Mouse (Mus musculus) midbrain, postnatal 0 days (tissue): ENCODE results near the gene Cobll1. TPM values are rescaled to one million over a fixed set of nuclear protein-coding genes. Genes with fewer than 3 reads are reported as not detected.

Experiments used
- ATAC-seq: fragments of 200-750 bp; cut with Nextera tagmentation; 2 replicates; pipeline ENCODE4 v1.8.0; 2017; ENCODE audit warnings: moderate number of reproducible peaks, mild to moderate bottlenecking, moderate TSS enrichment, moderate library complexity; ENCODE audit not compliant: low FRiP score
- DNase-seq: peaks from one replicate; pipeline ENCODE4 v3.0.0-alpha.2; 2015; ENCODE audit warnings: low spot score
- H3K27ac ChIP-seq: fragments of 300-500 bp; sonication (generic); 2 replicates; pipeline ENCODE4 v1.5.1; 2014; ENCODE audit warnings: low read depth, mild to moderate bottlenecking, low read length, mixed read lengths
- H3K27me3 ChIP-seq: fragments of 300-500 bp; sonication (generic); 2 replicates; pipeline ENCODE4 v1.6.1; 2014; ENCODE audit warnings: low read length, control low read depth, mixed read lengths; ENCODE audit not compliant: insufficient read depth
- H3K36me3 ChIP-seq: fragments of 300-500 bp; sonication (generic); 2 replicates; pipeline ENCODE4 v1.6.1; 2014; ENCODE audit warnings: low read length, control low read depth, mixed read lengths; ENCODE audit not compliant: insufficient read depth
- H3K4me1 ChIP-seq: fragments of 300-500 bp; sonication (generic); 2 replicates; pipeline ENCODE4 v1.6.1; 2014; ENCODE audit warnings: mild to moderate bottlenecking, control low read depth, antibody characterized with exemption, low read length, mixed read lengths; ENCODE audit not compliant: insufficient read depth
- H3K4me2 ChIP-seq: fragments of 300-500 bp; sonication (generic); 2 replicates; pipeline ENCODE4 v1.6.1; 2014; ENCODE audit warnings: low read depth, mild to moderate bottlenecking, low read length, mixed read lengths; ENCODE audit not compliant: poor library complexity, severe bottlenecking
- H3K4me3 ChIP-seq: fragments of 300-500 bp; sonication (generic); 2 replicates; pipeline ENCODE4 v1.5.1; 2014; ENCODE audit warnings: low read depth, mild to moderate bottlenecking, low read length, moderate library complexity
- H3K9ac ChIP-seq: fragments of 300-500 bp; sonication (generic); replicated peaks from 2 replicates; pipeline ENCODE4 v1.6.1; 2014; ENCODE audit warnings: mild to moderate bottlenecking, low read length, moderate library complexity, mixed read lengths; ENCODE audit not compliant: poor library complexity, severe bottlenecking
- H3K9me3 ChIP-seq: fragments of 300-500 bp; sonication (generic); 2 replicates; pipeline ENCODE4 v1.6.1; 2016; ENCODE audit warnings: low read length, control low read depth
- CTCF ChIP-seq: IDR thresholded peaks from 2 replicates; pipeline ENCODE4 v1.5.1; 2016; ENCODE audit warnings: antibody characterized with exemption, mild to moderate bottlenecking
- WGBS: fragments of 180-500 bp; shearing (Covaris S2); extraction: QIAGEN DNeasy Blood & Tissue Kit; methylation state at CpG from one replicate; pipeline ENCODE4 v1.1.7; 2014; 5-methylcytosine and 5-hydroxymethylcytosine counted together
- polyA plus RNA-seq: library from polyadenylated mRNA; unstranded; fragments of >200 nt; fragmentation: Nextera tagmentation; extraction: Ambion mirVana; gene quantifications from 2 replicates; pipeline ENCODE4 v1.2.1, GENCODE M21; 2015
- total RNA-seq: library from RNA; depleted of rRNA; stranded (reverse); fragments of >200 nt; gene quantifications from 2 replicates; pipeline ENCODE4 v1.2.3, GENCODE M21; 2014

Cobll1 gene
- total and polyA plus RNA-seq, 2 experiments from 2014 or later = 2.5 to 2.9 TPM

DNA sequence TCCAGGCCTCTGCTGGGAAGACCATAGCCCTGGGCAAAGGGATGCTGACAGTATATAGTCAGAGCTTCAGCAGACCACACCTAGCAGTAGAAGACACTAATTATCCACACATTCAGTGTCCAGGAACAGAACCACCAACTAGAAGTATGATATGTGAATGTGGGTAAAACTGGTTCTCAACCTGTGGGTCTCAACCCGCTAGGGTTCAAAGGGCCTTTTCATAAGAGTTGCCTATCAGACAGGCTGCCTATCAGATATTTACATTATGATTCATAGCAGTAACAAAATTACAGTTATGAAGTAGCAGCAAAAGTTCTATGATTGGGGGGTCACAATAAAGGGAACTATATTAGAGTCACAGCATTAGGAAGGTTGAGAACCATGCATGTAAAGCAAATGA, 24.6 kb downstream of the Cobll1 start:
- H3K4me3 ChIP-seq = no peak overlapping the region
- DNase-seq = no peak
- TF ChIP-seq CTCF = no peak
- ATAC-seq = no peak
- no peaks in the 10 kb centered on the region for H3K27me3 ChIP-seq
- H3K4me1 ChIP-seq = no peaks in the 10 kb centered on the region
- no peaks in the 10 kb centered on the region for H3K9me3 ChIP-seq
- 97% methylated on average over 1 of the region's 1 CpGs for WGBS
- no peaks in the 10 kb centered on the region for H3K36me3 ChIP-seq
- H3K9ac ChIP-seq = no peak overlapping the region
- H3K4me2 ChIP-seq = no peak overlapping the region
- no peak overlapping the region for H3K27ac ChIP-seq

DNA sequence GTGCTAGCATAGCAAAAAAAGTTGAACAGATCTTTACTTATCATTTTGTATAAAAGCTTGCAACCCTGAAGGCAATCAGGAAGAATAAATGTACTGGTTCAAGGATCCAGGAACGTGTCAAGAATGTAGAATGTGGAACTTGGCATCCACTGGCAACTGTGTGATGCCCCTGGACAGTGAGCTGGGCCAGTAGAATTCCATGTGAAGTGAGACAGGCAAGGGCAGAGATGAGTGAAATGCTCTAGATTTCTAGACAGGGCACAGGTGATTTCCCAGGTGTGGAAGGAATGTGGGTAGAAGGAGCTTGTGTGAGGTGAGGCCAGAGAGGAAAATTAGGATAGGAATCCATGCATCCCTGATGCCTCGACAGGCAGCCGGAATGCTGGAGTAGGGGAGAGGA, 25.5 kb downstream of the Cobll1 start:
- H3K27me3 ChIP-seq = no peaks in the 10 kb centered on the region
- H3K27ac ChIP-seq = no peak overlapping the region
- no peak overlapping the region for H3K4me3 ChIP-seq
- DNase-seq (no peak), ATAC-seq (no peak)
- H3K4me1 ChIP-seq = no peaks in the 10 kb centered on the region
- no peaks in the 10 kb centered on the region for H3K36me3 ChIP-seq
- TF ChIP-seq CTCF = no peak
- H3K9ac ChIP-seq = no peak overlapping the region
- no peak overlapping the region for H3K4me2 ChIP-seq
- 94% methylated on average over 3 of the region's 3 CpGs for WGBS
- no peaks in the 10 kb centered on the region for H3K9me3 ChIP-seq

DNA sequence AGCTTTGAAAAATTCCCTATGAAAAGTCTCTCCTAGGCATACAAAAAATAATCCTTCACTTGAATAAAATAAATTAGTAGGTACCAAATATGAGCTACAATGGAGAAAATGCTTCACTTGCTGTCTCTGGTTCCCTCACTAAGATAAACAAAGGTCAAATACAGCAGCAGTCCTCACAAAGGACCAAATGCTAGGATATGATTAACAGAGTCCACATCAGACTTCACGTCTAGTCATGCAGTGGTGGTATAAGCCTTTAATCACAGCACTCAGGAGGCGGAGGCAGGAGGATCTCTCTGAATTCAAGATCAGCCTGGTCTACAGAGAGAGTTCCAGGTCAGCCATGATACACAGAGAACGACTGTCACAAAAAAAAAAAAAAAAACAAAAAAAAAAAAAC, 27.6 kb downstream of the Cobll1 start:
- H3K9ac ChIP-seq = no peak overlapping the region
- no peak for TF ChIP-seq CTCF
- 90% methylated on average over 3 of the region's 3 CpGs for WGBS
- no peaks in the 10 kb centered on the region for H3K36me3 ChIP-seq
- H3K27ac ChIP-seq = no peak overlapping the region
- ATAC-seq (no peak), DNase-seq (no peak)
- no peaks in the 10 kb centered on the region for H3K9me3 ChIP-seq
- no peak overlapping the region for H3K4me3 ChIP-seq
- no peak overlapping the region for H3K4me2 ChIP-seq
- no peaks in the 10 kb centered on the region for H3K27me3 ChIP-seq
- no peaks in the 10 kb centered on the region for H3K4me1 ChIP-seq

DNA sequence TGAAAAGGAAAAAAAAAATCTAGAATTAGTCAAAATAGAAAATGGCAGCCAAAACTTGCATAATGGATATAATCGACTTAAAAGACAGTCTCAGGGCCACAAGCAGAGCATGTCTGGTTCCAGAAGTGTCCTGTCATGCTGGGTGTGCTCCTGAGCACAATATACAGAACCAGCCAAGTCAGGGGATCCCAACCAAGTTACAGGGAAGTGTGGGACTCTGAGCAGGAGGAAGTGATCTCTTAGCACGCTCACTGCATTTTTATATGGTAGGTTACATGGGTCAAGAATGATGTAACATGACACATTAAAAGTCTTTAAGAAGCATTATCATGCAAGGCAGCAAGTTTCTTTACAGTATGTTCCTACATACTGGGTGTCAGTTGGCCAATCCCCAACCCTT, 31.5 kb downstream of the Cobll1 start:
- Histone ChIP-seq H3K27ac (no peak overlapping the region), H3K4me3 (no peak overlapping the region), H3K27me3 (no peaks in the 10 kb centered on the region), H3K9ac (no peak overlapping the region), H3K36me3 (no peaks in the 10 kb centered on the region), H3K4me1 (no peaks in the 10 kb centered on the region), H3K4me2 (no peak overlapping the region), H3K9me3 (no peaks in the 10 kb centered on the region)
- ATAC-seq = no peak
- DNase-seq = no peak
- no peak for TF ChIP-seq CTCF
- 85% methylated on average over 2 of the region's 2 CpGs for WGBS

DNA sequence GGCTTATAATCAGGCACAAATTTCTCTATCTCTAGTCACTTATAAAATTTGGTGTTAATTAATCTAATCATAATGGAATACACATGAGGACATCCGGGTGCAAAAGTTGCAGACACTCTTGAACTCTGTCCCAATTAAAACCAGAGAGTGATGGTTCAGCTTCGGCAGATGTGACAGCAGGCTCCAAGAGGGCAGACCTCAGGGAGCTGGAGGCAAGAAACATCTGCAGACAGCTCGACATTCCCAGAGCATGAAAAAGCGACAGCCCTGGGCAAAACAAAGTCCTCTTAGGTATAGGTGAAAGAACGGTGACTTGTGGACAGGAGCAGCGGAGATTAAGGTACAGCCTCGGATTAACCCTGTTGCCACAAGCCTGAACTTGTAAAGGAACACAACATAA, 35.5 kb downstream of the Cobll1 start:
- Histone ChIP-seq H3K4me1 (no peaks in the 10 kb centered on the region), H3K4me3 (no peak overlapping the region), H3K9ac (no peak overlapping the region), H3K27me3 (no peaks in the 10 kb centered on the region), H3K4me2 (no peak overlapping the region), H3K9me3 (no peaks in the 10 kb centered on the region), H3K27ac (no peak overlapping the region), H3K36me3 (no peaks in the 10 kb centered on the region)
- DNase-seq = no peak
- 75% methylated on average over 7 of the region's 7 CpGs for WGBS
- TF ChIP-seq CTCF = no peak
- ATAC-seq = no peak

DNA sequence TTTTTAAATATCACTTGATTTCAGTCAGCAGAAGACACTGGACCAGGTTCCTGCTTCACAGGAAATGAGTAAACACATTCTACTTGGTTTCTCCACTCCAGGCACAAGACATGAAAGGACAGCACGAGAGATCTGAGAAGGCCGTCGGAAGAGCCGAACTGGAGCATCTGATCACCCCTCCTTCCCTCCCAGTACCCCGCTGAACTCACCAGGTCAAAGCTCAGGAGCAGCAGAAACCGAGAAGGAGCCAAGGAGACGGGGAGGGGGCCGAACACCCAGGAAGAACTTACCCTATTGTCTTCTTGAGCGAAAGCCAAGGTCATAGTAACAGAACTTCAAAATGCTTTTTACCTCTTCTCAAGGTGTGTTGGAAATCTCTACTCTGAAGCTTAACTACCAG, 39.5 kb downstream of the Cobll1 start:
- Histone ChIP-seq H3K4me2 (no peak overlapping the region), H3K4me3 (no peak overlapping the region), H3K9me3 (no peaks in the 10 kb centered on the region), H3K4me1 (no peaks in the 10 kb centered on the region), H3K9ac (no peak overlapping the region), H3K27ac (no peak overlapping the region), H3K27me3 (no peaks in the 10 kb centered on the region), H3K36me3 (no peaks in the 10 kb centered on the region)
- no peak for TF ChIP-seq CTCF
- ATAC-seq (no peak), DNase-seq (no peak)
- 84% methylated on average over 9 of the region's 9 CpGs for WGBS

DNA sequence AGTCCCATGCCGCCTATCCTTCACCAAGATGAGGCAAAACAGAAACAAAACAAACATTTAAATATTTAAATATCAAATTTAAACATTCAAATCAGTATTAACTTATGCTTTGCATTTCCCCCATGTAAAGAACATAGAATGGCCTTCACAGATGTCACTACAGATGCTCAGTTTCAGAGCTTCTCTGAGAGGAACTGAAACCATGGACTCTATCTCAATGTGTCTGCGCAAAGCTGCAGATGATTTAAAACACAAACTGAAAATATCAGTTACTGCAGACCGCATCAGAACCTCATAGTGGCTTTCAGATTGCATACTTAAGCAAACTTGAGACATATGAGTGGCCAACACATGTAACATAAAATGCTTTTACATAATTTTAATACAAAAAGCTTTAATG, 40.6 kb downstream of the Cobll1 start:
- no peaks in the 10 kb centered on the region for H3K36me3 ChIP-seq
- H3K9ac ChIP-seq = no peak overlapping the region
- H3K4me1 ChIP-seq = no peaks in the 10 kb centered on the region
- no peaks in the 10 kb centered on the region for H3K27me3 ChIP-seq
- H3K27ac ChIP-seq = no peak overlapping the region
- no peak overlapping the region for H3K4me2 ChIP-seq
- ATAC-seq (no peak), DNase-seq (no peak)
- H3K4me3 ChIP-seq = no peak overlapping the region
- no peaks in the 10 kb centered on the region for H3K9me3 ChIP-seq
- WGBS = 95% methylated on average over 3 of the region's 3 CpGs
- no peak for TF ChIP-seq CTCF
